Mouse (Mus musculus) embryonic facial prominence, embryonic 14.5 days (tissue): ENCODE results near the gene AL731706.1. TPM values are rescaled to one million over a fixed set of nuclear protein-coding genes. Genes with fewer than 3 reads are reported as not detected.
"Not testable (repeated sequence)": the region's sequence is repeated elsewhere in the genome, so short reads cannot be mapped to it uniquely, and the experiment has no call there.

Experiments used
- ATAC-seq: fragments of 200-750 bp; cut with Nextera tagmentation; 2 replicates; pipeline ENCODE4 v1.8.0; 2017; ENCODE audit warnings: low read depth, moderate number of reproducible peaks, moderate TSS enrichment
- DNase-seq: peaks from one replicate; pipeline ENCODE4 v3.0.0-alpha.2; 2015; ENCODE audit warnings: low spot score
- H3K27ac ChIP-seq: fragments of 300-500 bp; sonication (generic); replicated peaks from 2 replicates; pipeline ENCODE4 v1.5.1; 2014; ENCODE audit warnings: low read depth, mild to moderate bottlenecking, low read length, moderate library complexity
- H3K27me3 ChIP-seq: fragments of 300-500 bp; sonication (generic); replicated peaks from 2 replicates; pipeline ENCODE4 v1.6.1; 2014; ENCODE audit warnings: low read length; ENCODE audit not compliant: control insufficient read depth, insufficient read depth
- H3K36me3 ChIP-seq: fragments of 300-500 bp; sonication (generic); 2 replicates; pipeline ENCODE4 v1.6.1; 2014; ENCODE audit warnings: low read length, mixed read lengths; ENCODE audit not compliant: control insufficient read depth, insufficient read depth
- H3K4me1 ChIP-seq: fragments of 300-500 bp; sonication (generic); 2 replicates; pipeline ENCODE4 v1.6.1; 2014; ENCODE audit warnings: antibody characterized with exemption, low read length; ENCODE audit not compliant: control insufficient read depth, insufficient read depth
- H3K4me2 ChIP-seq: fragments of 300-500 bp; sonication (generic); 2 replicates; pipeline ENCODE4 v1.6.1; 2014; ENCODE audit warnings: low read depth, mild to moderate bottlenecking, low read length, moderate library complexity, mixed read lengths
- H3K4me3 ChIP-seq: fragments of 300-500 bp; sonication (generic); 2 replicates; pipeline ENCODE4 v1.5.1; 2014; ENCODE audit warnings: low read depth, mild to moderate bottlenecking, low read length
- H3K9ac ChIP-seq: fragments of 300-500 bp; sonication (generic); 2 replicates; pipeline ENCODE4 v1.6.1; 2014; ENCODE audit warnings: low read depth, mild to moderate bottlenecking, low read length, moderate library complexity, mixed read lengths
- H3K9me3 ChIP-seq: fragments of 300-500 bp; sonication (generic); 2 replicates; pipeline ENCODE4 v1.6.1; 2016; ENCODE audit warnings: low read length; ENCODE audit not compliant: control insufficient read depth
- WGBS: fragments of 180-500 bp; shearing (Covaris S2); extraction: QIAGEN DNeasy Blood & Tissue Kit; methylation state at CpG from one replicate; pipeline ENCODE4 v1.1.7; 2014; 5-methylcytosine and 5-hydroxymethylcytosine counted together
- polyA plus RNA-seq: library from polyadenylated mRNA; unstranded; fragments of >200 nt; fragmentation: Nextera tagmentation; extraction: Ambion mirVana; gene quantifications from 2 replicates; pipeline ENCODE4 v1.2.1, GENCODE M21; 2014

AL731706.1 gene
- polyA plus RNA-seq, 1 experiment from 2014 or later: 39.3 TPM

- ATAC-seq: no peak
Measured at GRCm38 (mm10) chr2:136913021-136913420, 21.8 kb upstream of the AL731706.1 start.

GRCm38 (mm10) chr2:136911958-136912411 is 20.8 kb upstream of the AL731706.1 start:
- no peak overlapping the region for H3K4me2 ChIP-seq
- H3K27ac ChIP-seq: no peak overlapping the region
- H3K27me3 ChIP-seq: no peaks in the 10 kb centered on the region
- no peaks in the 10 kb centered on the region for H3K9me3 ChIP-seq
- DNase-seq (peak; percentile 61), ATAC-seq (peak; percentile 32; the same call in 1 of the 2 replicates)
- peaks cover 14% of the 10 kb centered on the region; the same call in 1 of the 2 replicates for H3K4me1 ChIP-seq
- no peak overlapping the region for H3K4me3 ChIP-seq
- no peaks in the 10 kb centered on the region for H3K36me3 ChIP-seq
- no peak overlapping the region for H3K9ac ChIP-seq
- WGBS: 25% methylated on average over 4 of the region's 4 CpGs

More at GRCm38 (mm10) chr2:136913021-136913420, 21.8 kb upstream of the AL731706.1 start:
- Histone ChIP-seq H3K4me2 (no peak overlapping the region), H3K4me1 (peaks cover 14% of the 10 kb centered on the region; the same call in 1 of the 2 replicates), H3K9ac (no peak overlapping the region), H3K27ac (no peak overlapping the region), H3K9me3 (no peaks in the 10 kb centered on the region), H3K36me3 (no peaks in the 10 kb centered on the region), H3K27me3 (no peaks in the 10 kb centered on the region), H3K4me3 (no peak overlapping the region)
- no peak for DNase-seq
- 68% methylated on average over 3 of the region's 3 CpGs for WGBS

- no peak overlapping the region for H3K4me3 ChIP-seq
- no peak overlapping the region for H3K4me2 ChIP-seq
- no peak for DNase-seq
- no peak overlapping the region for H3K9ac ChIP-seq
- no peak overlapping the region for H3K27ac ChIP-seq
- no peak for ATAC-seq
- 87% methylated on average over 2 of the region's 2 CpGs for WGBS
- no peaks in the 10 kb centered on the region for H3K9me3 ChIP-seq
- H3K27me3 ChIP-seq: no peaks in the 10 kb centered on the region
- H3K4me1 ChIP-seq: 0 out of 2 replicates have a peak, but pooled peaks cover 9% of the 10 kb centered on the region
- peaks cover 7% of the 10 kb centered on the region; the same call in 1 of the 2 replicates for H3K36me3 ChIP-seq
Measured at GRCm38 (mm10) chr2:136909298-136909697, 18.1 kb upstream of the AL731706.1 start.

- peaks cover 7% of the 10 kb centered on the region; the same call in 1 of the 2 replicates for H3K36me3 ChIP-seq
- ATAC-seq (no peak), DNase-seq (peak; percentile 21)
- no peaks in the 10 kb centered on the region for H3K9me3 ChIP-seq
- WGBS: 59% methylated on average over 3 of the region's 3 CpGs
- H3K27ac ChIP-seq: no peak overlapping the region
- H3K4me1 ChIP-seq: 0 out of 2 replicates have a peak, but pooled peaks cover 9% of the 10 kb centered on the region
- H3K4me3 ChIP-seq: no peak overlapping the region
- H3K4me2 ChIP-seq: no peak overlapping the region
- no peak overlapping the region for H3K9ac ChIP-seq
- H3K27me3 ChIP-seq: no peaks in the 10 kb centered on the region
Measured at GRCm38 (mm10) chr2:136908596-136908995, 17.4 kb upstream of the AL731706.1 start.

- H3K9me3 ChIP-seq: no peaks in the 10 kb centered on the region
- WGBS: 71% methylated on average over 2 of the region's 2 CpGs
- no peak overlapping the region for H3K4me2 ChIP-seq
- H3K9ac ChIP-seq: no peak overlapping the region
- DNase-seq (peak; percentile 16), ATAC-seq (no peak)
- no peak overlapping the region for H3K27ac ChIP-seq
- H3K36me3 ChIP-seq: no peaks in the 10 kb centered on the region
- H3K4me3 ChIP-seq: no peak overlapping the region
- 0 out of 2 replicates have a peak, but pooled peaks cover 2% of the 10 kb centered on the region for H3K4me1 ChIP-seq
- no peaks in the 10 kb centered on the region for H3K27me3 ChIP-seq
Measured at GRCm38 (mm10) chr2:136896131-136896530, 4.9 kb upstream of the AL731706.1 start.

GRCm38 (mm10) chr2:136894494-136894893 is 3.3 kb upstream of the AL731706.1 start:
- WGBS: 83% methylated on average over 2 of the region's 2 CpGs
- no peak for DNase-seq
- Histone ChIP-seq H3K4me1 (peaks cover 7% of the 10 kb centered on the region), H3K9ac (no peak overlapping the region), H3K27ac (no peak overlapping the region), H3K9me3 (no peaks in the 10 kb centered on the region), H3K4me2 (no peak overlapping the region), H3K4me3 (no peak overlapping the region), H3K36me3 (no peaks in the 10 kb centered on the region), H3K27me3 (no peaks in the 10 kb centered on the region)
- no peak for ATAC-seq

GRCm38 (mm10) chr2:136891951-136892371 is 772 bp upstream of the AL731706.1 start:
- 0% methylated on average over 23 of the region's 23 CpGs for WGBS
- peaks cover 5% of the 10 kb centered on the region for H3K4me1 ChIP-seq
- peak; percentile 99 for DNase-seq
- H3K4me2 ChIP-seq: peak overlapping the region; percentile 61
- no peaks in the 10 kb centered on the region for H3K9me3 ChIP-seq
- no peaks in the 10 kb centered on the region for H3K27me3 ChIP-seq
- H3K36me3 ChIP-seq: no peaks in the 10 kb centered on the region
- H3K9ac ChIP-seq: peak overlapping the region; percentile 83
- peak overlapping the region; percentile 91 for H3K27ac ChIP-seq
- H3K4me3 ChIP-seq: peak overlapping the region; percentile 81
- peak; percentile 87 for ATAC-seq

- Histone ChIP-seq H3K27ac (peak overlapping the region; percentile 91), H3K9ac (peak overlapping the region; percentile 83), H3K4me3 (peak overlapping the region; percentile 81), H3K4me2 (peak overlapping the region; percentile 46)
- not testable (repeated sequence) for H3K9me3 ChIP-seq, H3K4me1 ChIP-seq, H3K36me3 ChIP-seq, H3K27me3 ChIP-seq
- ATAC-seq (peak; percentile 51), DNase-seq (peak; percentile 84)
- 7% methylated on average over 15 of the region's 15 CpGs for WGBS
Measured at GRCm38 (mm10) chr2:136890716-136891067, 497 bp downstream of the AL731706.1 start.

- H3K4me1 ChIP-seq: peaks cover 5% of the 10 kb centered on the region
- no peak overlapping the region for H3K27ac ChIP-seq
- no peak for ATAC-seq
- peaks cover 31% of the 10 kb centered on the region for H3K36me3 ChIP-seq
- H3K27me3 ChIP-seq: no peaks in the 10 kb centered on the region
- WGBS: 57% methylated on average over 4 of the region's 4 CpGs
- no peak overlapping the region for H3K9ac ChIP-seq
- H3K4me2 ChIP-seq: no peak overlapping the region
- H3K9me3 ChIP-seq: no peaks in the 10 kb centered on the region
- peak; percentile 64 for DNase-seq
- no peak overlapping the region for H3K4me3 ChIP-seq
Measured at GRCm38 (mm10) chr2:136886846-136887245, 4.3 kb downstream of the AL731706.1 start.
